Comparison of ENCODE assay signal across 25 mouse cellular contexts in genomic region chr14:54806124-54806523, GRCm38 (mm10). TPM values are rescaled to one million over a fixed set of nuclear protein-coding genes. Genes with fewer than 3 reads are reported as not detected.
DNase-seq lines count a peak whose midpoint lies in the region.
"Had no signal": no experiment of that assay in that cellular context is flagged by ENCODE, and none has a peak within 500 bp of the region (broad histone marks: within the 10 kb centered on the region; RNA-seq: fewer than 3 reads in every experiment).

No protein-coding gene starts in this region.

- 43% methylated on average over 4 of the region's 4 CpGs for WGBS in large intestine, adult 2 months

- DNase-seq in heart, adult 11 months: peak; percentile 15
- DNase-seq in heart, adult 9 months (ENCODE audit: low spot score in 2 of 2): no peak
- DNase-seq in kidney, adult 9 months: peak; percentile 59
- no peak for DNase-seq in kidney, adult 18-20 months
- DNase-seq in large intestine, adult 2 months (ENCODE audit: low read depth, low spot score): peak; percentile 16
- DNase-seq: adrenal gland, adult 8-10 months; adrenal gland, postnatal 14 days; adrenal gland, postnatal 36 days; B cell, adult 2 months; cerebellum, adult 11-12 months; cerebellum, adult 2 months; cerebellum, adult 9-10 months; cerebellum, postnatal 10 days; cerebellum, postnatal 25 days had no signal

RNA-seq across cellular contexts. Expression of gene Rnf212b, which starts 7.8 kb away (rescaled TPM):
- not detected in 2 replicates for polyA plus RNA-seq in large intestine, adult 2 months (2012; rRNA removed)
- polyA plus RNA-seq: activated CD4-positive, CD25-positive, alpha-beta regulatory T cell, adult 4 months; CD4-positive, CD25-positive, alpha-beta regulatory T cell, adult 4 months; cerebellum, adult 2 months; cortical plate, adult 2 months; embryonic facial prominence, embryonic 10.5 days; embryonic facial prominence, embryonic 12.5 days; embryonic facial prominence, embryonic 14.5 days; forebrain, embryonic 11.5 days; forebrain, embryonic 13.5 days; forebrain, embryonic 15.5 days; G1E; Patski had no signal

RNA-seq across cellular contexts. Expression of gene Slc7a8, which starts 24.4 kb away (rescaled TPM):
- 36.1 and 135 TPM in 2 replicates for polyA plus RNA-seq in large intestine, adult 2 months (2012; rRNA removed)
- polyA plus RNA-seq: activated CD4-positive, CD25-positive, alpha-beta regulatory T cell, adult 4 months had no signal

Comparison
In these comparisons a context has a peak if more than half of its experiments do, and no peak if none do; other contexts are left out.
1. DNase-seq: peak in heart, adult 11 months (single experiment), kidney, adult 9 months (single experiment) and large intestine, adult 2 months (single experiment); none in heart, adult 9 months (0 of 2) and kidney, adult 18-20 months (single experiment).